ENCODE assay signal across 18 mouse cellular contexts in genomic region chr9:27005933-27006332, GRCm38 (mm10). TPM values are rescaled to one million over a fixed set of nuclear protein-coding genes. Genes with fewer than 3 reads are reported as not detected.
DNase-seq lines count a peak whose midpoint lies in the region; ATAC-seq and TF ChIP-seq lines count a peak whose summit lies in the region.
"Had no signal": no experiment of that assay in that cellular context is flagged by ENCODE, and none has a peak within 500 bp of the region (broad histone marks: within the 10 kb centered on the region; RNA-seq: fewer than 3 reads in every experiment).

No protein-coding gene starts in this region.

- H3K27ac ChIP-seq in forebrain, embryonic 14.5 days (ENCODE audit: low read depth, low read length) = no peak overlapping the region
- peak overlapping the region; percentile 91 for H3K27ac ChIP-seq in layer of hippocampus, adult 2 months
- H3K27ac ChIP-seq: heart, adult 2 months; hindbrain, embryonic 10.5 days; limb, embryonic 12.5 days; liver, embryonic 12.5 days had no signal

- H3K9ac ChIP-seq in forebrain, embryonic 14.5 days (ENCODE audit: low read length) = no peak overlapping the region
- H3K9ac ChIP-seq: limb, embryonic 12.5 days; liver, embryonic 12.5 days; lung, embryonic 14.5 days had no signal

- peak; percentile 65 for ATAC-seq in forebrain, embryonic 14.5 days
- ATAC-seq: liver, embryonic 12.5 days had no signal

- WGBS in forebrain, embryonic 14.5 days = 77% methylated on average over 1 of the region's 1 CpGs

- peaks cover 77% of the 10 kb centered on the region for H3K36me3 ChIP-seq in forebrain, embryonic 14.5 days (ENCODE audit: control insufficient read depth, insufficient read depth, low read length)

- H3K4me3 ChIP-seq in forebrain, embryonic 14.5 days (ENCODE audit: low read depth, low read length) = no peak overlapping the region
- H3K4me3 ChIP-seq in layer of hippocampus, adult 2 months = no peak overlapping the region
- H3K4me3 ChIP-seq: heart, adult 2 months; hindbrain, embryonic 10.5 days; limb, embryonic 12.5 days; liver, embryonic 12.5 days had no signal

- DNase-seq in layer of hippocampus, adult 11-12 months (ENCODE audit: low spot score) = peak; percentile 67
- DNase-seq in layer of hippocampus, adult 9-10 months (ENCODE audit: low spot score) = no peak
- DNase-seq in forebrain, embryonic 14.5 days (ENCODE audit: low spot score) = peak; percentile 71
- DNase-seq in layer of hippocampus, adult 2 months (ENCODE audit: low spot score in 2 of 2) = peak; percentile 67 to 83
- DNase-seq in gastrocnemius, postnatal 10 days = no peak
- no peak for DNase-seq in spleen, adult 18-20 months
- DNase-seq in lung, postnatal 36 days = no peak
- DNase-seq: adrenal gland, adult 8-10 months; cerebellum, postnatal 25 days; heart, adult 2 months; kidney, adult 18-20 months; kidney, postnatal 14 days; lung, embryonic 14.5 days; lung, postnatal 4 days; right cerebral cortex, postnatal 25 days had no signal

- peaks cover 6% of the 10 kb centered on the region for H3K4me1 ChIP-seq in forebrain, embryonic 14.5 days (ENCODE audit: control insufficient read depth, insufficient read depth, low read length)

- TF ChIP-seq CTCF in layer of hippocampus, adult 2 months (conservative IDR thresholded peaks at IDR 0.05) = no peak

- H3K9me3 ChIP-seq in forebrain, embryonic 14.5 days (replicated peaks; ENCODE audit: control insufficient read depth, low read length) = no peaks in the 10 kb centered on the region
- H3K9me3 ChIP-seq: hindbrain, embryonic 10.5 days; limb, embryonic 12.5 days; liver, embryonic 12.5 days had no signal

- H3K4me2 ChIP-seq in forebrain, embryonic 14.5 days (ENCODE audit: low read length) = no peak overlapping the region
- H3K4me2 ChIP-seq: limb, embryonic 12.5 days; liver, embryonic 12.5 days; lung, embryonic 14.5 days had no signal

- H3K27me3 ChIP-seq in forebrain, embryonic 14.5 days (replicated peaks; ENCODE audit: control insufficient read depth, insufficient read depth, low read length) = no peaks in the 10 kb centered on the region
- H3K27me3 ChIP-seq: limb, embryonic 12.5 days; liver, embryonic 12.5 days had no signal

RNA-seq across cellular contexts. Expression of gene Thyn1, which starts 6.4 kb away (rescaled TPM):
- 151 and 164 TPM in 2 replicates for polyA plus RNA-seq in forebrain, embryonic 14.5 days (2014; fragmentation: Nextera tagmentation; extraction: Ambion mirVana)
- total RNA-seq in layer of hippocampus, adult 2 months (2021) = 100 to 1,000 TPM in 1 of 2 experiments, 10 to 100 TPM in 1; 98.7 to 107 TPM
- 10 to 100 TPM; 35.2 to 37.4 TPM for total RNA-seq in gastrocnemius, postnatal 10 days (2021)

RNA-seq across cellular contexts. Expression of gene Acad8, which starts 6.6 kb away (rescaled TPM):
- 34.4 and 43.3 TPM in 2 replicates for polyA plus RNA-seq in forebrain, embryonic 14.5 days (2014; fragmentation: Nextera tagmentation; extraction: Ambion mirVana)
- total RNA-seq in layer of hippocampus, adult 2 months (2021) = 10 to 100 TPM; 37.6 to 40.7 TPM
- 10 to 100 TPM; 29.7 to 35.2 TPM for total RNA-seq in gastrocnemius, postnatal 10 days (2021)

RNA-seq across cellular contexts. Expression of gene Vps26b, which starts 23.9 kb away (rescaled TPM):
- 77.9 and 84.4 TPM in 2 replicates for polyA plus RNA-seq in forebrain, embryonic 14.5 days (2014; fragmentation: Nextera tagmentation; extraction: Ambion mirVana)
- total RNA-seq in layer of hippocampus, adult 2 months (2021) = 100 to 1,000 TPM; 106 to 111 TPM
- 10 to 100 TPM; 33.3 to 35.2 TPM for total RNA-seq in gastrocnemius, postnatal 10 days (2021)

RNA-seq across cellular contexts. Expression of gene Ncapd3, which starts 24.0 kb away (rescaled TPM):
- 23.8 and 23.9 TPM in 2 replicates for polyA plus RNA-seq in forebrain, embryonic 14.5 days (2014; fragmentation: Nextera tagmentation; extraction: Ambion mirVana)
- 10 to 100 TPM; 18.8 to 19.6 TPM for total RNA-seq in layer of hippocampus, adult 2 months (2021)
- 10 to 100 TPM in 1 of 2 experiments, 1 to 10 TPM in 1; 9.9 to 11.7 TPM for total RNA-seq in gastrocnemius, postnatal 10 days (2021)

Comparison
In these comparisons a context has a peak if more than half of its experiments do, and no peak if none do; other contexts are left out.
1. DNase-seq: peak in layer of hippocampus, adult 11-12 months (single experiment), forebrain, embryonic 14.5 days (single experiment) and layer of hippocampus, adult 2 months (2 of 2); none in layer of hippocampus, adult 9-10 months (single experiment), gastrocnemius, postnatal 10 days (single experiment), spleen, adult 18-20 months (0 of 2) and lung, postnatal 36 days (single experiment).